Mouse (Mus musculus) MEL (cell line): ENCODE results near the gene Tcf15. TPM values are rescaled to one million over a fixed set of nuclear protein-coding genes. Genes with fewer than 3 reads are reported as not detected.

Source experiments
- DNase-seq: peaks from one replicate; pipeline ENCODE4 v3.0.0; 2011; ENCODE audit warnings: low read depth, low spot score
- H3K27ac ChIP-seq: 2 replicates; pipeline ENCODE4 v1.5.1; 2012; ENCODE audit warnings: low read depth, mild to moderate bottlenecking, control low read depth, low read length, moderate library complexity; ENCODE audit not compliant: control insufficient read depth
- H3K27me3 ChIP-seq, 2 experiments: fragments of 150-350 bp in 1 of 2; sonication (generic) in 1 of 2; 2 replicates each; pipeline ENCODE4 v1.6.1; 2012; ENCODE audit warnings: low read length in 2 of 2, mild to moderate bottlenecking in 2 of 2, improper control_type of control experiment in 1 of 2, moderate library complexity in 1 of 2; ENCODE audit not compliant: insufficient read depth in 2 of 2, control insufficient read depth in 1 of 2
- H3K36me3 ChIP-seq, 2 experiments: 2 replicates each; pipeline ENCODE4 v1.6.1; 2012 to 2014; ENCODE audit warnings: low read length in 2 of 2, improper control_type of control experiment in 1 of 2, inconsistent platforms in 1 of 2, mild to moderate bottlenecking in 1 of 2; ENCODE audit not compliant: insufficient read depth in 2 of 2, control insufficient read depth in 1 of 2
- H3K4me1 ChIP-seq, 2 experiments: fragments of 150-350 bp in 1 of 2; sonication (generic) in 1 of 2; 2 replicates each; pipeline ENCODE4 v1.6.1; 2012; ENCODE audit warnings: low read length in 2 of 2, improper control_type of control experiment in 1 of 2, mild to moderate bottlenecking in 1 of 2; ENCODE audit not compliant: insufficient read depth in 2 of 2, control insufficient read depth in 1 of 2
- H3K4me3 ChIP-seq, 2 experiments: fragments of 150-350 bp in 1 of 2; sonication (generic) in 1 of 2; 2 replicates each; pipeline ENCODE4 v1.5.1; 2012; ENCODE audit warnings: low read depth in 2 of 2, low read length in 2 of 2, mild to moderate bottlenecking in 2 of 2, moderate library complexity in 2 of 2, control low read depth in 1 of 2, improper control_type of control experiment in 1 of 2; ENCODE audit not compliant: control insufficient read depth in 1 of 2, insufficient read depth in 1 of 2
- H3K79me2 ChIP-seq: 2 replicates; pipeline ENCODE4 v1.6.1; 2012; ENCODE audit warnings: mild to moderate bottlenecking, low read length, moderate library complexity; ENCODE audit not compliant: control insufficient read depth, poor library complexity, insufficient read depth
- H3K9ac ChIP-seq: 2 replicates; pipeline ENCODE4 v1.6.1; 2012; ENCODE audit warnings: low read depth, mild to moderate bottlenecking, control low read depth, low read length, moderate library complexity; ENCODE audit not compliant: control insufficient read depth, poor library complexity, severe bottlenecking
- H3K9me3 ChIP-seq: fragments of 150-350 bp; sonication (generic); replicated peaks from 2 replicates; pipeline ENCODE4 v1.6.1; 2012; ENCODE audit warnings: mild to moderate bottlenecking, low read length, improper control_type of control experiment, moderate library complexity; ENCODE audit not compliant: insufficient read depth
- CHD1 ChIP-seq: IDR thresholded peaks from 2 replicates; pipeline ENCODE4 v1.6.1; 2012; ENCODE audit warnings: low read depth, mild to moderate bottlenecking, inconsistent platforms, low read length, improper control_type of control experiment
- ELF1 ChIP-seq: IDR thresholded peaks from 2 replicates; pipeline ENCODE4 v1.6.1; 2014; ENCODE audit warnings: low read depth, mild to moderate bottlenecking, inconsistent platforms, low read length, improper control_type of control experiment, moderate library complexity
- EP300 ChIP-seq, 2 experiments: IDR thresholded peaks; 2 replicates each; pipeline ENCODE4 v1.6.1; 2011; ENCODE audit warnings: improper control_type of control experiment in 2 of 2, low read length in 2 of 2, low read depth in 1 of 2, mild to moderate bottlenecking in 1 of 2
- ETS1 ChIP-seq: IDR thresholded peaks from 2 replicates; pipeline ENCODE4 v1.6.1; 2012; ENCODE audit warnings: low read depth, mild to moderate bottlenecking, inconsistent platforms, low read length, improper control_type of control experiment, moderate library complexity
- GATA1 ChIP-seq: IDR thresholded peaks from 2 replicates; pipeline ENCODE4 v1.6.1; 2011; ENCODE audit warnings: low read depth, low read length, improper control_type of control experiment
- HCFC1 ChIP-seq: IDR thresholded peaks from 2 replicates; pipeline ENCODE4 v1.6.1; 2012; ENCODE audit warnings: low read depth, mild to moderate bottlenecking, inconsistent platforms, low read length, improper control_type of control experiment, moderate library complexity
- JUND ChIP-seq: IDR thresholded peaks from 2 replicates; pipeline ENCODE4 v1.6.1; 2011; ENCODE audit warnings: low read depth, mild to moderate bottlenecking, improper control_type of control experiment, low read length
- KAT2A ChIP-seq: conservative IDR thresholded peaks from 2 replicates; pipeline ENCODE4 v1.6.1; 2012; ENCODE audit warnings: low read depth, low read length, improper control_type of control experiment, inconsistent platforms
- MEF2A ChIP-seq: IDR thresholded peaks from 2 replicates; pipeline ENCODE4 v1.6.1; 2014; ENCODE audit warnings: low read depth, mild to moderate bottlenecking, inconsistent platforms, low read length, improper control_type of control experiment; ENCODE audit not compliant: poor library complexity, insufficient replicate concordance, severe bottlenecking; ENCODE audit errors: extremely low read depth
- MYC ChIP-seq: IDR thresholded peaks from 2 replicates; pipeline ENCODE4 v1.6.1; 2011; ENCODE audit warnings: low read depth, mild to moderate bottlenecking, low read length, improper control_type of control experiment, moderate library complexity
- NRF1 ChIP-seq: IDR thresholded peaks from 2 replicates; pipeline ENCODE4 v1.6.1; 2014; ENCODE audit warnings: low read depth, mild to moderate bottlenecking, inconsistent platforms, low read length, improper control_type of control experiment, moderate library complexity; ENCODE audit not compliant: poor library complexity, insufficient read depth, severe bottlenecking
- RAD21 ChIP-seq: IDR thresholded peaks from 2 replicates; pipeline ENCODE4 v1.6.1; 2011; ENCODE audit warnings: mild to moderate bottlenecking, low read depth, low read length, improper control_type of control experiment
- TBP ChIP-seq: IDR thresholded peaks from 2 replicates; pipeline ENCODE4 v1.8.0; 2011; ENCODE audit warnings: low read depth, low read length, improper control_type of control experiment
- TCF12 ChIP-seq: IDR thresholded peaks from 2 replicates; pipeline ENCODE4 v1.6.1; 2014; ENCODE audit warnings: low read depth, mild to moderate bottlenecking, inconsistent platforms, low read length, improper control_type of control experiment, moderate library complexity
- USF1 ChIP-seq: IDR thresholded peaks from 2 replicates; pipeline ENCODE4 v1.6.1; 2014; ENCODE audit warnings: low read depth, mild to moderate bottlenecking, inconsistent platforms, low read length, improper control_type of control experiment, moderate library complexity
- ZC3H11A ChIP-seq: IDR thresholded peaks from 2 replicates; pipeline ENCODE4 v1.6.1; 2012; ENCODE audit warnings: low read depth, mild to moderate bottlenecking, inconsistent platforms, low read length, improper control_type of control experiment
- ZKSCAN1 ChIP-seq: IDR thresholded peaks from 2 replicates; pipeline ENCODE4 v1.6.1; 2012; ENCODE audit warnings: low read depth, mild to moderate bottlenecking, inconsistent platforms, low read length, improper control_type of control experiment, moderate library complexity
- ZNF384 ChIP-seq: IDR thresholded peaks from 2 replicates; pipeline ENCODE4 v1.6.1; 2012; ENCODE audit warnings: low read depth, mild to moderate bottlenecking, inconsistent platforms, low read length, improper control_type of control experiment
- polyA plus RNA-seq, 2 experiments: library from polyadenylated mRNA; stranded (reverse) in 1 of 2; unstranded in 1 of 2; fragments of >175 nt in 1 of 2; fragments of >200 nt in 1 of 2; gene quantifications; 2 replicates each; pipeline versions ENCODE4 v1.2.1 to v1.2.4; 2012; ENCODE audit warnings: low replicate concordance in 2 of 2, low read depth in 1 of 2; ENCODE audit not compliant: insufficient read length in 2 of 2, insufficient read depth in 1 of 2, missing spikeins in 1 of 2
- total RNA-seq: library from RNA; depleted of rRNA; stranded (reverse); fragments of 300-350 nt; gene quantifications from 2 replicates; pipeline ENCODE4 v1.2.3, GENCODE M21; 2012

The Tcf15 gene
- total and polyA plus RNA-seq, 3 experiments = not detected

DNA sequence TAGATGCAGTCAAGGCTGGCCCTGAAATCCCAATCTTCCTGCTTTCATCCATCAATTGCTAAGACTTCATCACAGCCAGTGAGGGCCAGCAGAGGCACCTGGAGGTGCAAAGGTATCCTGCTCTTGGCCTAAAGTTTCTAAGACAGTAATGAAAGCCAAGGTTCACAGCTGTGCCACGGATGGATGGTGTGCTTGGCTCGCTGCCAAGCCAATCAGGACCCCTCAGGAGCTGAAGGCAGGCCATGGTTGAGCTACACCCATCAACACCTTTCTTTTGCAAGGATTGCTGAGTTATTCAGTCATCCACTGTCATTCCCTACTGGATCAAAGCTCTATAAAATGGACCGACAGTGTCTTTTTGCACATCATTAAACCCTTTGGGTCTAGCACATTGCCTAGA lies 43.8 kb upstream of the Tcf15 start:
- peaks cover 6 to 13% of the 10 kb centered on the region in 2 experiments for H3K27me3 ChIP-seq
- no peaks in the 10 kb centered on the region for H3K4me1 ChIP-seq
- H3K36me3 ChIP-seq = peaks cover 0 to 2% of the 10 kb centered on the region in 2 experiments; a peak in 1 of 4 replicates
- H3K27ac ChIP-seq = no peak overlapping the region
- H3K79me2 ChIP-seq = no peaks in the 10 kb centered on the region
- H3K9me3 ChIP-seq = no peaks in the 10 kb centered on the region
- no peak for DNase-seq
- no peak overlapping the region for H3K4me3 ChIP-seq
- TF ChIP-seq ZKSCAN1 (no peak), MYC (no peak)
- no peak overlapping the region for H3K9ac ChIP-seq

DNA sequence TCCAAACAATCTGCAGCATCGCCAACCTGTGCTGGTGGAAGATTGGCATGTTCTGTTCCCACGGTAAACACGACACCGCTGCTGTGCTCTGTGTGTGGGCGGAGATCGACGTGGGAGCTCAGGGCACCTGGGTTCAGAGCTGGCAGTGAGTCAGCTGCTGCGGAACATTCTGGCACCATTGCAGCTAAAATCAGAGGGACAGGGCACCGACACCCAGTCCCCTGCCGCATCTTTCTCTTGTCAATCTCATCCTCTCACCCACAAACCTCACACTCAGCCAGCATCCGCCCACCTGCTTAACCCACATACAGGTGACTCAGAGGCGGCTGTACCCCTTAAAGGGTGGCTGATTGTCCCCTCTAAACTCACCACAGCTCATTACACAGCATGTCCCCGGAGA lies 41.6 kb upstream of the Tcf15 start:
- Histone ChIP-seq H3K4me3 (no peak overlapping the region), H3K9ac (no peak overlapping the region), H3K79me2 (peaks cover 17% of the 10 kb centered on the region), H3K9me3 (no peaks in the 10 kb centered on the region), H3K36me3 (peaks cover 0 to 10% of the 10 kb centered on the region in 2 experiments; a peak in 2 of 4 replicates), H3K27me3 (peaks cover 6 to 13% of the 10 kb centered on the region in 2 experiments), H3K27ac (no peak overlapping the region), H3K4me1 (peaks cover 2 to 8% of the 10 kb centered on the region in 2 experiments; a peak in 3 of 4 replicates)
- TF ChIP-seq EP300 (IDR thresholded peaks at IDR 0.05; ENCODE audit: low read depth in 1 of 2, low read length in 2 of 2) (no peak), GATA1 (no peak)
- DNase-seq = no peak

DNA sequence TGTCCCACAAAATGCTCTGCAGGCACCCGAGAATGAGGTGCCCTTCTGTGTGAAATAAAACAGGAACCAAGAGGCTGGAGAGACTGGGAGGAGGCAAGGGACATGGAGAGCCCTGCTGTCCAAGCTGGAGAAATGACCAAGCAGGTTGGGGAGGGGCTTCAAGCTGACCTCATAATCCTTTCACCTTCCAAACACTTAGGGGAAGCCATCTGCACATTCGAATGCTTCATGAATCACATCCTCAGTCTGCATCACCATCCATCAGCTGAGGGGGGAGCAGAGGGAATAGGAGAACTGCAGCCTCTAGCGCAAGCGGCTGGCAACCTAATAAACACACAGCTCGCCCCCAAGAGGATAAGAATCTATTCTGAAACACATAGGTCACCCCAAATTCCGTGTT lies 41.0 kb upstream of the Tcf15 start:
- Histone ChIP-seq H3K79me2 (peaks cover 20% of the 10 kb centered on the region), H3K9me3 (no peaks in the 10 kb centered on the region), H3K9ac (no peak overlapping the region), H3K4me1 (peaks cover 2 to 10% of the 10 kb centered on the region in 2 experiments; a peak in 3 of 4 replicates), H3K4me3 (no peak overlapping the region), H3K27ac (no peak overlapping the region), H3K27me3 (peaks cover 6 to 12% of the 10 kb centered on the region in 2 experiments), H3K36me3 (peaks cover 0 to 10% of the 10 kb centered on the region in 2 experiments; a peak in 2 of 4 replicates)
- no peak for DNase-seq
- TF ChIP-seq TCF12 (no peak), ZNF384 (no peak), KAT2A (no peak), JUND (no peak), HCFC1 (no peak), ELF1 (no peak), RAD21 (no peak), USF1 (no peak), ETS1 (no peak), TBP (no peak), NRF1 (no peak), CHD1 (no peak), MEF2A (no peak), ZC3H11A (no peak)
